Mouse (Mus musculus) myocyte (in vitro differentiated cells): ENCODE results near the gene Slc12a8.

Experiments used
- CEBPB ChIP-seq: IDR thresholded peaks from 2 replicates; pipeline ENCODE4 v1.6.1; 2011; ENCODE audit warnings: mild to moderate bottlenecking, moderate library complexity; ENCODE audit not compliant: poor library complexity, insufficient read depth, severe bottlenecking
- MAX ChIP-seq: IDR thresholded peaks from one replicate; pipeline ENCODE4 v1.6.1; 2011; ENCODE audit warnings: low read depth, mild to moderate bottlenecking, control low read depth
- MYOD1 ChIP-seq, 3 experiments: IDR thresholded peaks; one replicate each; pipeline ENCODE4 v1.6.1; 2011; ENCODE audit warnings: control low read depth in 2 of 3, low read depth in 2 of 3, mild to moderate bottlenecking in 2 of 3, moderate library complexity in 1 of 3; ENCODE audit not compliant: insufficient read length in 2 of 3, control insufficient read depth in 1 of 3
- POLR2A ChIP-seq: IDR thresholded peaks from one replicate; pipeline ENCODE4 v1.6.1; 2011; ENCODE audit warnings: low read depth, mild to moderate bottlenecking, control low read depth, moderate library complexity; ENCODE audit not compliant: insufficient read length
- POLR2AphosphoS2 ChIP-seq: IDR thresholded peaks from one replicate; pipeline ENCODE4 v1.6.1; 2011; ENCODE audit warnings: low read depth, control low read depth; ENCODE audit not compliant: insufficient read length
- REST ChIP-seq: IDR thresholded peaks from one replicate; pipeline ENCODE4 v1.6.1; 2011; ENCODE audit warnings: mild to moderate bottlenecking, control low read depth, moderate library complexity; ENCODE audit not compliant: insufficient read depth, insufficient read length
- SRF ChIP-seq: IDR thresholded peaks from one replicate; pipeline ENCODE4 v1.6.1; 2011; ENCODE audit warnings: low read depth; ENCODE audit not compliant: control insufficient read depth, insufficient read length
- TCF12 ChIP-seq: IDR thresholded peaks from one replicate; pipeline ENCODE4 v1.6.1; 2011; ENCODE audit warnings: mild to moderate bottlenecking, control low read depth; ENCODE audit not compliant: poor library complexity, insufficient read depth, severe bottlenecking
- TCF3 ChIP-seq: IDR thresholded peaks from one replicate; pipeline ENCODE4 v1.6.1; 2011; ENCODE audit warnings: low read depth, control low read depth; ENCODE audit not compliant: insufficient read length
- USF1 ChIP-seq: IDR thresholded peaks from one replicate; pipeline ENCODE4 v1.6.1; 2011; ENCODE audit warnings: low read depth, mild to moderate bottlenecking, control low read depth, moderate library complexity

DNA sequence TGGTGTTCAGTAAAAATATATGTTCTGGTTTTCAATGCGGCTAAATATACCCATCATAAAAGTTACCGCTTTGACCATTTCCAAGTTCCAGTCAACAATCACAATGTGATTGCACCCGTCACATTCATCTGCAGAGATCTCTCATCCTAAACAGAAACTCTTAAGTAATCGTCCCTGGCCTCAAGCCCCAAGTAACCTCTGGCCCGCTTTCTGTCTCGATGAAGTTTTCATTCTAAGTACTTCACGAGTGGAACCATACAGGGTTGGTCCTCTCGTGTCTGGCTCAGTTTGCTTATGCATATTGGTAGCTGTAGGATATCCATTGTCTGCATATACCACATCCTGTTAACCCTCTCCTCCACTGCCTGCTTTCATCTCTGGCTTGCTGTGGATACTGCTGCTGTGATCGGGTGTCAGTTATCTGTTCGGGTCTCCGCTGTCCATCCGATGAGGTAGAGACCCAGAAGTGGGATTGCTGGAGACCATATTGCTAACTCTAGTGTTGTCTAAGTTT lies 181.2 kb downstream of the Slc12a8 start:
- TF ChIP-seq POLR2AphosphoS2 (no peak), TCF3 (no peak), POLR2A (no peak), TCF12 (no peak), MYOD1 (IDR thresholded peaks at IDR 0.05; ENCODE audit: control insufficient read depth in 1 of 3, insufficient read length in 2 of 3, low read depth in 2 of 3) (no peak), USF1 (no peak), MAX (no peak), REST (no peak), CEBPB (no peak), SRF (no peak)
